Mouse (Mus musculus): ENCODE results near the gene Kremen2.
A peak's percentile ranks its signal among the peaks of the same experiment; 100 is the strongest.
"Not testable (repeated sequence)": the region's sequence is repeated elsewhere in the genome, so short reads cannot be mapped to it uniquely, and the experiment has no call there.

The Kremen2 gene

DNA sequence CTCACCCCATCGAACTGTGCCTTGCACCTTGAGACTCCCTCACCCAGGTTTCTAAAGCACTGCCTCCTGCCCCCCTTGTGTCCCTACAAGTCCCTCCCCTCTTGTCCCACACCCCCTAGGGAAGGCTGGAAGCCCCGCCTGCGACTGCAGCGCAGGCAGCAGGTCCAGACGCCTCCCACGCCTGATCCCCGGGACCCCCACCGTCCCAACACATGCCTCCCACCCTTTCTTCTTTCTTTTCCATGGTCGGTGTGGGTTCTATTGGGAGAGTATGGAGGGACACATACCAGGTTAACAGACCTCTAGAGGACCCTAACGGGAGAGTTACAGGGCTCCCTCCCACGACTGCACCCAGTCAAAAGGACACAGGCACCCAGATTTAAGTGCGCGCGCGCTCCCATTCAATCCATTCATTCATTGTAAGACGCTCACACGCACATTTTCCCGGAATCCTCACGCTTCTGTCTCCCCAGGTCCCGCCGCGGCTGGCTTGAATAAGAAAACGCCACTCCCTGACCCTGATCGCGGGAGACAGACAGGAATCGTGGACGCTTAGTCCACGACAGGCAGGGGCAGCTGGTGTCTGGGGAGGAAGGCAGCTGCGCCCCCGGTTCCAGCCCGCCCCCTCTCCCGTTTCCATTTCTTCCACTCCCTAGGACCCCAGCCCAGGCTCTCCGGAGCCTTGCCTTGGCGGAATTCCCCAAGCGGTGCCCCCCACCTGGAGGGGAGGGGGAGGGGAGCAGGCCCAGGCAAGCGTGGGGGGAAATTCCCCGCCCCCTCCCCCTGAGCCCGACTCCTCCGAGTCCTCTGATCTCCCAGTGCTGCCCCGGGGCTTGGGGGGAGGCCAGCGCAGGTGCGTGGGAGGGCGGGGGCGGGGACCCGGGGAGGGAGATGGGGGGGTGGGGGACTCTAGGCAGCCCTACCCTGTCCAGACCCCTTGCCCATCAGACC, at the start of gene Kremen2:
Gene Kremen2, minus strand, starts transcription at position 533 of the 951 bp plus-strand sequence.
- no peak for DNase-seq (ENCODE audit: low spot score)

DNA sequence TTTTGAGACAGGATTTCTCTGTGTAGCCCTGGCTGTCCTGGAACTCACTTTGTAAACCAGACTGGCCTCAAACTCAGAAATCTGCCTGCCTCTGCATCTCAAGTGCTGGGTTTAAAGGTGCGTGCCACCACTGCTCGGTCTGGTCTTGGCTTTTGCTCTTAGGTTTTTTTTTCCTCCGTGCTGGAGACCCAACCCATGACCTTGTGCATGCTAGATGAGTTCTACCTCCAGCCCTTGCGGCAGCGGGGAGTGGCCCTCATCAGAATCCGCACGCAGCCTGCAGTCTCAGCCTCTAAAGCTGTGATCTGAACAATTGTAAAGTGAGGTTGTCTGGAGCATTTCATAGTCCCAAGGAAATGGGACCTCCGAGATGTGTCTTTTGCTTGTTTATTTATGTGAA, 49.7 kb upstream of the Kremen2 start:
- no peak for DNase-seq (ENCODE audit: low spot score)

DNA sequence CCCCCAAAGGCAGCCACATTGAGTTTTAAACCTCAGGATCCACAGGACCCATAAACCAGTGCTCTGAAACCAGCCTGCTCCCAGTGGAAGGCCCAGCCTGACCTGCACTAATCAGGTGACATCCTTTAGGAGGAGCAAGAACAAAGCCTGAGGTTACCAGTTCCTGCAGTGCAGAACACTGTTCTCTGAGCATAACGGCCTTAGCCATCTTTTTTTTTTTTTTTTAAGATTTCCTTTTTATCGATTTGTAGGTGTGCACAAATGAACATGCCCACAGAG, 45.4 kb upstream of the Kremen2 start:
- DNase-seq (ENCODE audit: low spot score) = no peak

DNA sequence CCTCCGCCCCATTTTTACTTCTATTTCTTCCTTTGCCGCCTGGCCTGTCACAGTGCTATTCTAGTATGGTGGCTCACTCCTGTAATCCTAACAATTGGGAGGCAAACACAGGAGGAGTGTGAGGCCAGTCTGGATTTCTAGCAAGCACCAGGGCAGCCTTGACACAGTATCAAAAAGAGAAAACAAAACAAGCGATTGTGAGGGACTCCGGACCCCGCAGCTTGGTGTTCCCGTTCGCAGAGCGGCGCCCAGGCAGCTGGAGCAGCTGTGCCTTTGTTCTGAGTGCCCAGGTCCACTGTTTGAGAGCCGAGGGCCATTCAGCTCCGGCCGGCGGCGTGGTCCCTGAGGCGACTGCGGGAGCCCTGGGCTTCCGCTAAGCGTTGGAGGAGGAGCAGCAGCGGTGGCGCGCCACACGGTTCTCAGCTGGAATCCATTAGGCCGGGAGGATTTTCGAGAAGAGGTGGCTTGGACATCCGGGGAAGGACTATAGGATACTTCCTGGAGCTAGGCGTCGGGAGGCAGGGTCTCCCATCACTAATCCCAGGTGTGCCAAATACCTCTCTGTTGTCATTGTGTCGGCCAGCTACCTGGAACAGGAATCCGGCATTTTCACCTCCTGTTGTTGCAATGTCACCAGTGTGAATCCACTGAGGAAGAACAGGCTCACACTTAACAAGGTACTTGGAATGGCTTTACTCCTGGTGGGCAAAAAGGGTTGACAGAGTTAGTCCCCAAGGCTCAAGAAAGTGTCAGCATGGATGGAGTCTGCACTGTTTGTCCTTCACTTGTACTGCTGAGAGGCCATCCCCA, 44.8 kb upstream of the Kremen2 start, which contains the start of gene Srrm2:
Gene Srrm2, plus strand, starts transcription at position 264 of the 810 bp plus-strand sequence.
- peak; percentile 59 for DNase-seq (ENCODE audit: low spot score)

DNA sequence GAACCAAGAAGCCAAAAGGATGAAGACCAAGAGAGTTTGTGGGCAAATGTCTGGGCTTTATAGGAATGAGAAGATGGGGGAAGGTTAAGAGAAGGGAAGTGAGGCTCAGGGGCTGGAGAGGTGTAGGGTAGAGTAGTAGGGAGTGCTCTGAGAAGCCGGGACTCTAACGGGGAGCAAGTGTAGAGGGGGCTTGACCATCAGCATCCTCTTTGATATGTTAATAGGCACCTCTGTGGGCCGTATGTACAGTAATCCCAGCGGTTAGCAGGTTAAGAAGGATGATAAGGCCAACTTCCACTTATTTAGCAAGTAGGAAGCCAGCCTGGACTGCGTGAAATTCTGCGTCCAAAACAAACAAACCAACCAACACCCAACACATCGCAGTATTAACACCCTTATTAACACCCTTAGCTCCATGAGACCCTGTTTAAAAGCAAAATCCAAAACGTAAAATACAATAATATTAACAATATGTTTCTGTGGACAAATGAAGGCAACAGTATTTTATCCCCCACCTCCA, 44.2 kb upstream of the Kremen2 start:
- no peak for DNase-seq (ENCODE audit: low spot score)

DNA sequence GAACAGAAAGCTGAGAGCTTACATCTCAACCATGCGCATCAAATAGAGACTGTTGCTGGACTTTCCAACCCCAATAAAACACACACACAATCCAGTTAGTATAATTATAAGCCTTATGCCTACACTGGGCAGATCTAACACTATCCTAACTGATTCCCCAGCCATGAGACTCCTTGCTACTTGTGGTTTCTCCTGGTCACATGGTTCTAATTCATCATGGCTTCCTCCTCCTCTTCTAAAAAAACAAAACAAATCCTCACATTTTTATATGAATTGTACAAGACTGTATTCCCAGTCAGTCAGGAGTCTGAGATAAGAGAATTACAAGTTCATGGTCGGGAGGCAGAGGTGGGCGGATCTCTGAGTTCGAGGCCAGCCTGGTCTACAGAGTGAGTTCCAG, 43.3 kb upstream of the Kremen2 start:
- no peak for DNase-seq (ENCODE audit: low spot score)

DNA sequence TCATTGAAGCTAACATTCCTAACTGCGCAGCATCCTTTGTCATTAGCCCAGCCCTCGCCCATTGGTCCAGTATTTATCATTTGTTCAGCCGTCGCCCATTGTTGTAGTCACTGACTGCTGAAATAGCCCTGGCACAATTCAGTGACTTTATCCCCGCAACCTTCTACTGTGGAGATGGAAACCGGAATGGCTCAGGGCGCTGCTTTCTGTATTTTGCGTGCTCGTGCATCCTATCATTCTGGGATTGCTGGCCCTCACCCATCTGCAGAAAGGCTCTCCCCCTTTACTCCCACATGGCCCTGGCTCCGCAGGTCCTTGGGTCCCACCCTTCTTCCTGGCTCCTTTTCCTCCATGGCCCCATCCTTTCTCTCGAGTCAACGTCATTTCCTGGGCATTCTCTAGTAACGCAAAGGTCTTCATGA, 40.9 kb upstream of the Kremen2 start:
- DNase-seq (ENCODE audit: low spot score) = no peak

DNA sequence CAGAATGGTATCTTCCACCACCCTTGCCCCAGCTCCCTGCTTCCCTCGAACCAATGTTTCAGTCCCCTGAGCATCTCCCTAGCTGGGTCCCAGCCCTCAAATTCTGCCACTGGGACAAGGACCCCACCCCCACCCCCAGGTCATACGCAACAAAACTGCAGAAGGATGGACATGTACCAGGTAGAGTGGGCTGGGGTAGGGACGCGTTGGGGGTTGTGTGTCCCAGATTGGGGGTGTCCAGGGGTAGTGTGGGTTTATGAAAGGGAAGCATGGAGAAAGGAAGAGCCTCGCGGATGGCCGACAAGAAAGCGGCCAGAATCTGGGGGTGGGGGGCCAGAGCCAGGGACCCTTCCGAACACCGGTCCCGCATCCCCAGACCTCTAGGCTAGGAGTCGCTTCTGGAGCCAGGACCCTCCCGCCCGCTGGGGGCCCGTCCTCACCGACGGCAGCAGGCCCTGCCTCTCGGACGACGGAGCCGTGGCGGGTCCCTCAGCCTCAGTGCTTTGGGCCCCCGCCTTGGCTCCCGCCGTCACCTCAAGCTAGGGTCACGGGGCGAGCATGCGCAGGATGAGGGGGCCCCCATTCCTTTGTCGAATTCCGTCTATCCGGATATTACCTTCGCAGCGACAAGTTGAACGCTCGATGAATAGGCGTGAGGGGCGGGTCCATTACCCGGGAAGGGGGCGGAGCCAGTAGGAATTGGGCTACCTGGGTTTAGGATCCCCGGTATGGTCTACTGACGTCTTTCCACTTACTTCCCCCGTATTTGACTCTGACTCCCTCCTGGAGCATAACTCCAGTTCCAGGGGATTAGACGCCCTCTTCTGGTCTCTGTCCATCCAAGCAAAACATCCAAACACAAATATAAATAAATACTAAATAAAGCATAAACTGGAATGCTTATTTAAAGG, 40.2 kb upstream of the Kremen2 start, which contains the start of gene Flywch2:
Gene Flywch2, minus strand, starts transcription at position 521 of the 911 bp plus-strand sequence.
- peak; percentile 83 for DNase-seq (ENCODE audit: low spot score)

DNA sequence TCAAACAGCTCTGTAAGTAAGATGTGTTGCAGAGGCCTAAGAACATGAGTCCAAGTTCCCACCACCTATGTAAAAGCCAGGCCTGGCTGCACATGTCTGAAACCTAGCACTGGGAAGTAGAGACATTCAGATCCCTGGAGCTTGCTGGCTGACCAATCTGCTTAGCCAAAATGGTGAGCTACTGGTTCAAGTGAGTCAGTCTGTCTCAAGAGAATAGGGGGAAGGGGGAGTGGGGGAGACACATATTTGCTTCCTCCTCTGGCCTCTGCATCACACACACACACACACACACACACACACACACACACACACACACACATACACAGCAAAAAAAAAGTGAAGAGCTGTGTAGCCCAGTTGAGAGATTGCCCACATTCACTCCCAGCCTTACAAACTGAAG, 37.7 kb upstream of the Kremen2 start:
- no peak for DNase-seq (ENCODE audit: low spot score)

DNA sequence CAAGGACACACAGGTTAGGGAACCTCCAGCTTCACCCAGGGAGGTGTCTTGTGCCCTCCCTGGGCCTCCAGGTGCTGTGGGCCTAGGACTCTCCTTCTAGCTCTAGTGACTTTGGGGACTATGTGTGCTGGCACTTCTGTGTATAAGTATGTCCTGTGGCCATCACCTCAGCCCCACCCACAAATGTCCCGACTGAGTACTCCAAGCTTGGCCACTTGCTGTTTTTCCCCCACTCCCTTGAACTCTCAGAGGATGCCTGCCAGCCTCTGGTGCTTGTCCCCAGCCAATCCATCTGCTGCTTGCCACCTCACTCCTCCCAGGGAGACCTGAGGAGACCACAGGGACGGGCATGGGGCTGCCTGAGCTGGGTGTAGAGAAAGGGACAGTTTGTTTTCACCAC, 32.8 kb upstream of the Kremen2 start:
- no peak for DNase-seq (ENCODE audit: low spot score)

DNA sequence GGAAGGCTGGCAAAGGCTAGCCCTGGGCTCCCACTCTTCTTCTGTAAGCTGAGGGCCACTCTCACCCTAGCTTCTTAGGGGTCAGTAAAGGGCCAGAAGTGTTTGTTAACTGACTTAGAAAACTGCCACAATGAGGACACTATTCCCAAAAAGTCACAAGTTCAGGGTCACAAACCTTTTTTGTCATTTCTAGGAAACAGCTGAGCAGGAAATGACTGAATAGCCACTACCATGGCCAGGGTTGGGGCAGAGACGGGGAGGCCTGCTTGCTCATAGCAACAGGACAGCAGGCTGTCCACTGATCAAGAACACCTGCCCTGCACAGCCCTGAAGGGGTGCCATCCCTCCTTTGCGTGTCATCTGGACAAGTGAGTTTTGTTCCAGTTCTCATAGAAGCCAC, 31.5 kb upstream of the Kremen2 start:
- DNase-seq (ENCODE audit: low spot score) = no peak

DNA sequence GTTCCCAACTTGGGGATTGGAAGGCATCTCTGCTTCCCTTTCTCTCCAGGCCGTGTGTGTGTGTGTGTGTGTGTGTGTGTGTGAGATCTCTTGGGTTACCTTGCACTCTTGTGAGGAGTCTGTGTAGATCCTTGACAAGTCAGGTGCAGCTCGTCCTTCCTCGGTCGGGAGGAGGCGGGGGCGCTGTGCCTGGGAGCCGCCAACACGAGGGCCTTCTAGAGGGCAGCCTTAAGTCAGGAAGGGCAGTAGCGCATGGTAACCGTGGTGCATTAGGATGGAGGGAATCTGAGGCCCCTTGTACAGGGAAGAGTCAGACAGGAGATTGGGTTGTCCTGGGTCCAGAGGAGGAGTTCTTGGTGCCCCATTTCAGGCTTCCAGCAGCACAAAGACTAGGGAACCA, 30.6 kb upstream of the Kremen2 start:
- DNase-seq (ENCODE audit: low spot score) = no peak

DNA sequence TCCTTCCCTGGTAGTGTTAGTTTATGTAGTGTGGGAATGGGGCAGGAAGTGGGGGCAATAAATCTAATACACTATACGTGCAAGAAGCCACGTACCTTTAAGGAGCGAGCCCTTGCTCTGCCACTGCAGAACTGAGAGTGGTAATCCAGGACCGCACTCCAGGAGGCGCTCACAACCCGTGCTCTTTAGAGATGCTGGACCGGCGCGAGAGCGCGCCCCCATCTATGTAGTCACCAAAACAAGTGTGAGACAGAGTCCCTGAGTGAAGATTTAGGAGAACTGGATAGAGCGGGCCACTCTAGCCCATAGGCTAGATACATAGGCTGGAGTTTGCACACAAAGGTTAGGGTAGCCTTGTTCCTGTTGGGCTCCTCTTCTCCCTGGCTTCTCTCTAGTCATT, 28.5 kb upstream of the Kremen2 start:
- DNase-seq (ENCODE audit: low spot score) = peak; percentile 86

DNA sequence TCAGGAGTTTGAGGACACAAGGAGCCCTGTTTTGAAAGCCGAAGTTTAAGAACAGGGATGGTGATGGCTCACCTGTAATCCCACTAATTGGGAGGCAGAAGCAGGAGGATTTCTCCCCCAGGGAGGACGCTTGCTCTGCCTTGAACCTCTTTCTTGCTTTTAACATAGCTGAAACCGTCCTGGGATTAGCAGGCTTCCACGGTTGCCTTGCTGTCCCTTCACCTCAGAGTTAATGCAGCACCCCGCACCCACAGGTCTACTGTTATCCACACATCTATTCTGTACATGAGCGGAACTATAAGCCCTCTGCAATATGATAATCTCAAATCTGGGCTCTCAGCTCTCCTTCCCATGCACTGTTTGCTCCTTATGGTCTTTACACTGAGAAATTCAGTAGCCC, 28.0 kb upstream of the Kremen2 start:
- DNase-seq (ENCODE audit: low spot score) = no peak

DNA sequence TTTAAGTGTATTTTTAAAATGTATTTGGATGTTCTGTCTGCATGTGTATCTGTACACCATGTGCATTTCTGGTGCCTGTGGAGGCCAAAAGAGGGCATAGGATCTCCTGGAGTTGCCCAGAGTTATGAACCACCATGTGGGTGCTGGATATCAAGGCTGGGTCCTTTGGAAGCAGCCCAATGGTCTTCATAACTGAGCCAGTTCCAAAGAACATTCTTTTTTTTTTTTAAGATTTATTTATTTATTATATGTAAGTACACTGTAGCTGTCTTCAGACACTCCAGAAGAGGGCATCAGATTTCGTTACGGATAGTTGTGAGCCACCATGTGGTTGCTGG, 26.6 kb upstream of the Kremen2 start:
- DNase-seq (ENCODE audit: low spot score) = not testable (repeated sequence)

DNA sequence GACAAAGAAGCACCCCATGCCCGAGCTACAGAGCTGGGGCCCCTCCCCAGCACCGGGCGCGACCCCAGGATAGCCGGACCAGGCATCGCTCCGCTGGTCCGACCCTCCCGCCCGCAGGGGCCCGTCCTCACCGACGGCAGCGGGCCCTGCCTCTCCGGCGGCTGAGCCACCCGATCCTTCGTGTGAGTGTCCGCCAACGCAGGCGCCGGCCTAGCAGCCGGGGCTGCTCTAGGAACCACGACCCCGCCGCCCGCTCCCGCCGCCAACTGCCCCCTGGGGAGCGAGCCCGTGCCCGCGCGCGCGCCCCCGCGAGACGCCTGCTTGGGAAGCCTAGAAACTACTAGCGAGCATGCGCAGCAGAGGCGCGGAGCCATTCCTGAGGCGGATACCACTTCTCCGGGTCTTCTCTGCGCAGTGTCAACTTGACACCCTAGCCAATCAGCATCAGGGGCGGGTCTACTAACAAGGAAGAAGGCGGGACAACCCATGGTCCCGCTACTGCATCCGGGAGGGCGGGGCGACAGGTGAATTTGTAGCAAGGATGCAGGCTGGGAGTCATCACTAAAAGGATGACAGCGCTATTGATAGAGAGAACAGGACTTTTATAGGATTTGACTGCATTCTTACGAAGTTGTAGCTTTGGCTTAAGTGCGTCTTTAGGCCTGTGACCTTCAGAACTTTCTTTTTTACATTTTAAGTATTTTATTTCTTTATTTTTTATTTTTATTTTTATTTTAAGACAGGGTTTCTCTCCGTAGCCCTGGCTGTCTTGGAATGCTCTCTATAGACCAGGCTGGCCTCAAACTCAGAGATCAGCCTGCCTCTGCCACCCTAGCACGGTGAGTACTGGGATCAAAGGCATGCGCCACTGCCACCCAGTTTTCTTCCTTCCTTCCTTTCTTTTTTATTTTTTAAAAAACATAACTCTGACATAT, 25.9 kb upstream of the Kremen2 start, which contains the start of gene Flywch1:
Gene Flywch1, minus strand, starts transcription at position 319 of the 935 bp plus-strand sequence.
- peak; percentile 97 for DNase-seq (ENCODE audit: low spot score)

DNA sequence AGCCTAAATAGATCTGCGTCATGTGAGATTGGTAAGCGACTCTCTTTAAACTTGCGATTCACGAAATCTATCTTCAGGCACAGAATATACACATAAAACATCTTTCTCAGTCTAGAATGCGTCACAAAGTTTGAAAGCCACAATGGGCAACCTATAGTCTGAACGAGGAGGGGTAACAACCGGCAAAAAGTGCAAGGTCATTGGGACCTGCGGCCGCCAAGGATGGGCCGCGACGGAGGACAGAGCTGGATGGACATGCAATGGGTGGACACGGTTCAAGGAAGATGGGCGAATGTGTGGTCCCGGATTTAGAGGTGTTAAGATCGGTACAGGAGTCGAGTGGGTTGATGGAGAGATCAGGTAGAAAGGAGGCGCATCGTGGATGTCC, 25.3 kb upstream of the Kremen2 start:
- DNase-seq (ENCODE audit: low spot score) = no peak

DNA sequence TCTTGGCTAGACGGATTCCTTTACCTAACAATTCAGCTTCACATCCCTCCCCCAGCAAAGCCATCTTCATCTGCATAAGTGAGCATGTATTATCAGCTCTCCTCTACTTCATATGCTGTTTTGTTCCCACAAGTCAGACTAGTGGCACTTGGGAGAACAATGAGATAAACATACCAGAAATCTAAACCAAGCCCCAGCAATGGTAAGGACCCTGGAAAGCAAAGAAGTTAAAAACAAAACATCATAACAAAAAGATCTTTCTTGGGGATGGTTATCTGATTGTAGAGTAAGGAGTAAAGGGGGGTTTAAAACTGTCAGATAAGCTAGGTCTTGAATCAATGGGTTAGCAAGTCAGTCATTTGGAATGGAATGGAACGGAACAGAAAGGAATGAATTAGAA, 24.9 kb upstream of the Kremen2 start:
- DNase-seq (ENCODE audit: low spot score) = no peak

DNA sequence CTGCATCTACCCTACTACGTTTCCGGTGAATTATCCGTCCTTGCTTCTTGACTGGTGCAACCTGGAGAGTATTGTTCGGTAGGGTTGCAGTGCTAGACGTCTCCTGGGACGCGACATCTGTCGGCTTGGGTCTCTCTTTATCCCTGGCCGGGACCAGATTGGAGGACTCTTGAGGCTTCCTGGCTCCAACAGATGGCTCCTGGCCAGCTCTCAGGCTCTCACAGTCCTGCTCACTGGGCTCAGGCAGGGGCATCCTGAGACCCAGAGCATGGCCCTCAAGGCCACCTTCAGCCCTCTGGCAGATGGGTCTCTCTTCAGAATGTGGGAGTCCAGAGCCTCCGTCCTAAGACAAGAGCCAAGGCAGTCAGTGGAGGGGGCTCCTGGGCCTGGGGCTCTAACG, 17.3 kb upstream of the Kremen2 start:
- DNase-seq (ENCODE audit: low spot score) = no peak

DNA sequence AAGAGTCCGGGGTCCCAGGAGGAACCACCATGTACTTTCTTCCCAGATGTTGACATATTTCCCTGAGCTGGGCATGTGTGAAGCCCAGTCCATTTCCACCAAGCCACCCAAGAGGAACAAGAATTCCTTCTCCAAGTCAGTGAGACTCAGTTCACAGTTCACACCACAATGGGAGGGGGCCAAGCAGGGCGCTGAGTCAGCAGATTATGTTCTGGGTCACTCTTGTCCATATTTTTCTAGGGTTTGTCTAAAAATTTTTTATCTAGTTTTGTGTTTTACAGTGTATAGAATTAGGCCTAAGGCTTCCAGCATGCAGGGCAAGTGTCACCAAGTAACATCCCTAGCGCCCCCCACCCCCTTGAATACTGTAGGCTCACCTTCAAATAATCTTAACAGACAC, 15.5 kb upstream of the Kremen2 start:
- DNase-seq (ENCODE audit: low spot score) = no peak

DNA sequence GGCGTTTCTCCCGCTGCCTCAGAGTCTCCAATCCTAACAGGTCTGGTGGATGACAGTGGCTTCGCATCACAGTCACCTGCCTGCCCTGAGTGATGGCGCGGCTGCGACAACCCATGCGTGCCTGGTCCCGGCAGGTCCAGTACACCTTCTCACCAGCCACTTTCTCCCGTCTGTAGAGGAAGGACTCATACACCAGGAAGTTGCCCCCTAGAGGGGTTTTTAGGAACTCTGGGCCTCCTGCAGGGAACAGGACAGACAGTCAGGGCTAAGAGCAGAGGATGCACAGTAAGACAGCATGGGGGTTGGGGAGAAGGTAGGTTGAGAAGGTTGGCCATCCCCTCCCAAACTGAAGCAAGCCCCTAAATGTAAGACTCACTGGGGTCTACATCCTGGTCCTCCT, 14.6 kb upstream of the Kremen2 start:
- DNase-seq (ENCODE audit: low spot score) = no peak
